Mouse (Mus musculus) megakaryocyte progenitor cell, adult 5-6 weeks (primary cell): Measurements from ENCODE around the gene Mmp1b. TPM values are rescaled to one million over a fixed set of nuclear protein-coding genes. Genes with fewer than 3 reads are reported as not detected.
"Not testable (repeated sequence)": the region's sequence is repeated elsewhere in the genome, so short reads cannot be mapped to it uniquely, and the experiment has no call there.

Source experiments
- ATAC-seq: replicated peaks from 2 replicates; pipeline ENCODE4 v1.8.0; 2016; ENCODE audit warnings: mild to moderate bottlenecking, moderate TSS enrichment, inconsistent platforms; ENCODE audit not compliant: poor library complexity
- total RNA-seq, 2 experiments: library from RNA; stranded (forward) in 1 of 2; stranded (reverse) in 1 of 2; fragments of 157-497, 149-512 nt in 1 of 2; fragments of 200-1000 nt in 1 of 2; gene quantifications; 2 replicates each; pipeline versions ENCODE4 v1.2.3 to v1.2.4; 2015 to 2017

Mmp1b gene
- total RNA-seq (2015): not detected in 2 replicates
- not detected in 2 replicates for total RNA-seq (2017)

- no peak for ATAC-seq
Observed at GRCm38 (mm10) chr9:7387947-7388346, at the start of gene Mmp1b. TSS of gene Mmp1b (minus strand) at chr9:7388047.

- ATAC-seq: not testable (repeated sequence)
Observed at GRCm38 (mm10) chr9:7396556-7396955, 8.7 kb upstream of the Mmp1b start.

- ATAC-seq: no peak
Observed at GRCm38 (mm10) chr9:7354535-7354934, 33.3 kb downstream of the Mmp1b start.

- ATAC-seq: peak; percentile 68
Observed at GRCm38 (mm10) chr9:7345513-7345912, 42.3 kb downstream of the Mmp1b start.

GRCm38 (mm10) chr9:7344107-7344506, 43.7 kb downstream of the Mmp1b start, which contains the start of gene Mmp12:
TSS of gene Mmp12 (plus strand) at chr9:7344381.
- ATAC-seq: peak; percentile 63

GRCm38 (mm10) chr9:7336740-7337483, 50.9 kb downstream of the Mmp1b start:
- peak; percentile 79 for ATAC-seq

GRCm38 (mm10) chr9:7335766-7336680, 51.8 kb downstream of the Mmp1b start:
- no peak; the same call in 1 of the 2 replicates for ATAC-seq

- ATAC-seq: peak; percentile 90
Observed at GRCm38 (mm10) chr9:7331847-7332246, 56.0 kb downstream of the Mmp1b start.

Other genes starting within 250 kb of the Mmp1b start
- gene Dync2h1, start 203.6 kb downstream of the Mmp1b start, total RNA-seq (2015): 4.8 and 5.8 TPM in 2 replicates
- gene Dync2h1, start 203.6 kb downstream of the Mmp1b start, total RNA-seq (2017): 3.5 and 7.4 TPM in 2 replicates
- gene Dcun1d5, start 203.5 kb downstream of the Mmp1b start, total RNA-seq (2015): 102 and 118 TPM in 2 replicates
- 91.2 and 94.3 TPM in 2 replicates for gene Dcun1d5, start 203.5 kb downstream of the Mmp1b start, total RNA-seq (2017)
- not detected in 2 replicates for gene Mmp13, start 115.5 kb downstream of the Mmp1b start, total RNA-seq (2015)
- gene Mmp13, start 115.5 kb downstream of the Mmp1b start, total RNA-seq (2017): not detected in 2 replicates
- gene Mmp12, start 43.7 kb downstream of the Mmp1b start, total RNA-seq (2015): not detected in 2 replicates
- not detected in 2 replicates for gene Mmp12, start 43.7 kb downstream of the Mmp1b start, total RNA-seq (2017)
- gene Mmp3, start 57.8 kb upstream of the Mmp1b start, total RNA-seq (2015): not detected in 2 replicates
- not detected in 2 replicates for gene Mmp3, start 57.8 kb upstream of the Mmp1b start, total RNA-seq (2017)
- not detected in 2 replicates for gene Mmp10, start 114.3 kb upstream of the Mmp1b start, total RNA-seq (2015)
- not detected in 2 replicates for gene Mmp10, start 114.3 kb upstream of the Mmp1b start, total RNA-seq (2017)
- gene Mmp8, start 170.4 kb upstream of the Mmp1b start, total RNA-seq (2015): 15.8 and 18.2 TPM in 2 replicates
- 13.2 and 18.4 TPM in 2 replicates for gene Mmp8, start 170.4 kb upstream of the Mmp1b start, total RNA-seq (2017)
- gene Mmp27, start 183.3 kb upstream of the Mmp1b start, total RNA-seq (2015): not detected in 2 replicates
- gene Mmp27, start 183.3 kb upstream of the Mmp1b start, total RNA-seq (2017): 0.25 TPM in 1 of 2 replicates, not detected in the other
- not detected in 2 replicates for gene Mmp20, start 240.2 kb upstream of the Mmp1b start, total RNA-seq (2015)
- not detected in 2 replicates for gene Mmp20, start 240.2 kb upstream of the Mmp1b start, total RNA-seq (2017)